Mouse (Mus musculus): ENCODE results near the gene Atp8b2.

DNA sequence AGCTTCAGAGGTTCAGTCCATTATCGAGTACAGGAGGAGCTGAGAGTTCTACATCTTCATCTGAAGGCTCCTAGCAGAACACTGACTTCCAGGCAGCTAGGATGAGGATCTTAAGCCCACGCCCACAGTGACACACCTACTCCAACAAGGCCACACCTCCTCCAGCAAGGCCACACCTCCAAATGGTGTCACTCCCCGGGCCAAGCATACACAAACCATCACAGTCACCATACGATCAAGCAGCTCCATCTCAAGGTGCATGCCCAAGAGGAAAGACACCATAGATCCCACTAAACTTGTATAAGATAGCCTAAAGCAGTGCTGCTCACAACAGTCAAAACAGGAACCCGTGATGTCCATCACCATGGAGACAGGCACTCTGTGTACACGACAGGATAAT, 42.6 kb downstream of the Atp8b2 start:
- TF ChIP-seq CTCF (IDR thresholded peaks at IDR 0.05; ENCODE audit: extremely low read depth, insufficient read depth, low read length) = no peak
- no peak for TF ChIP-seq POLR2A (IDR thresholded peaks at IDR 0.05; ENCODE audit: extremely low read depth, insufficient read depth, low read length)

Data from cortical plate, adult 2 months (tissue).